Mouse (Mus musculus) forebrain, embryonic 15.5 days (tissue): ENCODE measurements around the gene Clec4g. TPM values are rescaled to one million over a fixed set of nuclear protein-coding genes. Genes with fewer than 3 reads are reported as not detected.
"Not testable (repeated sequence)": the region's sequence is repeated elsewhere in the genome, so short reads cannot be mapped to it uniquely, and the experiment has no call there.

ENCODE experiments used
- ATAC-seq: fragments of 200-750 bp; cut with Nextera tagmentation; replicated peaks from 2 replicates; pipeline ENCODE4 v1.8.0; 2017; ENCODE audit warnings: mild to moderate bottlenecking, moderate TSS enrichment, moderate library complexity
- H3K27ac ChIP-seq: fragments of 300-500 bp; sonication (generic); replicated peaks from 2 replicates; pipeline ENCODE4 v1.5.1; 2015; ENCODE audit warnings: mild to moderate bottlenecking, inconsistent platforms
- H3K27me3 ChIP-seq: fragments of 300-500 bp; sonication (generic); 2 replicates; pipeline ENCODE4 v1.6.1; 2015; ENCODE audit warnings: inconsistent platforms
- H3K36me3 ChIP-seq: fragments of 300-500 bp; sonication (generic); 2 replicates; pipeline ENCODE4 v1.6.1; 2015; ENCODE audit warnings: mild to moderate bottlenecking, inconsistent platforms
- H3K4me1 ChIP-seq: fragments of 300-500 bp; sonication (generic); 2 replicates; pipeline ENCODE4 v1.6.1; 2015; ENCODE audit warnings: inconsistent platforms
- H3K4me2 ChIP-seq: fragments of 300-500 bp; sonication (generic); replicated peaks from 2 replicates; pipeline ENCODE4 v1.6.1; 2015; ENCODE audit warnings: mild to moderate bottlenecking, inconsistent platforms
- H3K4me3 ChIP-seq: fragments of 300-500 bp; sonication (generic); 2 replicates; pipeline ENCODE4 v1.5.1; 2015; ENCODE audit warnings: mild to moderate bottlenecking, inconsistent platforms
- H3K9ac ChIP-seq: fragments of 300-500 bp; sonication (generic); replicated peaks from 2 replicates; pipeline ENCODE4 v1.6.1; 2015; ENCODE audit warnings: mild to moderate bottlenecking, inconsistent platforms
- H3K9me3 ChIP-seq: fragments of 300-500 bp; sonication (generic); 2 replicates; pipeline ENCODE4 v1.6.1; 2016; ENCODE audit warnings: inconsistent platforms
- WGBS: fragments of 180-500 bp; shearing (Covaris S2); methylation state at CpG from one replicate; pipeline ENCODE4 v1.1.7; 2015; ENCODE audit warnings: mixed read lengths; 5-methylcytosine and 5-hydroxymethylcytosine counted together
- polyA plus RNA-seq: library from polyadenylated mRNA; unstranded; fragments of >200 nt; fragmentation: Nextera tagmentation; extraction: Ambion mirVana; gene quantifications from 2 replicates; pipeline ENCODE4 v1.2.1, GENCODE M21; 2015

Clec4g gene
- not detected in 2 replicates for polyA plus RNA-seq

GRCm38 (mm10) chr8:3720551-3720950 lies at the start of gene Clec4g:
Gene Clec4g, minus strand, starts transcription at chr8:3720651.
- no peaks in the 10 kb centered on the region for H3K36me3 ChIP-seq
- no peaks in the 10 kb centered on the region for H3K9me3 ChIP-seq
- no peaks in the 10 kb centered on the region for H3K27me3 ChIP-seq
- H3K27ac ChIP-seq: no peak within 1 kb of the TSS
- no peaks in the 10 kb centered on the region for H3K4me1 ChIP-seq
- H3K9ac ChIP-seq: no peak within 1 kb of the TSS
- 68% methylated on average over 5 of the region's 5 CpGs for WGBS
- no peak for ATAC-seq
- no peak within 1 kb of the TSS for H3K4me2 ChIP-seq
- no peak within 1 kb of the TSS for H3K4me3 ChIP-seq

DNA sequence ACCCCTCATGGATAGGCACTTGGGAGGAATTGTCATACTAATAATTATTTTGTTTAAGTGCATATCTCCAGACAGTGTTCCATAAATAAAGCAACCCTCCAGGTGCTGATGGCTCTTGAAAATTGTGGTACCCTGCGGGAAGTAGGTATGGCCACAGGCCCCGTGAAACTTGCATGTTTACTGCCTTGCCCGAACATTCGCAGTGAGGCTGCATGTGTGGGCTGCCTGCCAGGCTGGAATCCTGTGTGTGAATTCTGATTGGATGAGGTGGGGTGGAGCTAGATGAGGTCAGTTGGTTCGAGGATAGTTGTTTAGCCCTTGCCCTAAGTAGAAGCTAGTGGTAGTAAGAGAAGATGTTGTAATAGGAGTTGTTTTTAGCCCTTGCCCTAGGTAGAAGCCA lies 48.2 kb upstream of the Clec4g start:
- not testable (repeated sequence) for ATAC-seq, H3K9me3 ChIP-seq
- WGBS: 80% methylated on average over 5 of the region's 5 CpGs

DNA sequence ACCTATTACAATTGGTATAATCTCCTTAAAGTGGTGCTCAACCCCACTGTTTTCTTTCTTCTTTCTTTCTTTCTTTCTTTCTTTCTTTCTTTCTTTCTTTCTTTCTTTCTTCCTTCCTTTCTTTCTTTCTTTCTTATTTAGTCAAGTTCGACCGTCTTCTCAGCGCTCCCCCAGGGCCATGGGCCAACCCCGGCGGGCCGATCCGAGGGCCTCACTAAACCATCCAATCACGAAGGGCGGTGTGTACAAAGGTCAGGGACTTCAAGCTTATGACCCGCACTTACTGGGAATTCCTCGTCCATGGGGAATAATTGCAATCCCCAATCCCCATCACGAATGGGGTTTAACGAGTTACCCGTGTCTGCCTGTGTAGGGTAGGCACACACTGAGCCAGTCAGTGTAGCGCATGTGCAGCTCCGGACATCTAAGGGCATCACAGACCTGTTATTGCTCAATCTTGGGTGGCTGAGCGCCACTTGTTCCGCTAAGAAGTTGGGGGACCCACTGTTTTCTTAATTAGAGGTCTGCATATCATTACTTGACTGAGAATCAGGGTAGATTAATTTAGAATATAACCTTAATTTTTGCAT lies 33.9 kb upstream of the Clec4g start:
- WGBS: 72% methylated on average over 18 of the region's 18 CpGs
- H3K4me1 ChIP-seq: no peaks in the 10 kb centered on the region
- H3K9me3 ChIP-seq: 0 out of 2 replicates have a peak, but pooled peaks cover 4% of the 10 kb centered on the region
- no peak overlapping the region for H3K27ac ChIP-seq
- no peak overlapping the region for H3K4me2 ChIP-seq
- no peak overlapping the region for H3K4me3 ChIP-seq
- H3K36me3 ChIP-seq: no peaks in the 10 kb centered on the region
- H3K9ac ChIP-seq: no peak overlapping the region
- ATAC-seq: peak; percentile 97
- no peaks in the 10 kb centered on the region for H3K27me3 ChIP-seq

More for the DNA sequence above, 48.2 kb upstream of the Clec4g start:
- not testable (repeated sequence) for H3K9ac ChIP-seq, H3K4me1 ChIP-seq, H3K27ac ChIP-seq, H3K36me3 ChIP-seq, H3K4me3 ChIP-seq, H3K27me3 ChIP-seq, H3K4me2 ChIP-seq

- no peaks in the 10 kb centered on the region for H3K4me1 ChIP-seq
- no peak within 1 kb of the TSS for H3K27ac ChIP-seq
- WGBS: 91% methylated on average over 4 of the region's 4 CpGs
- no peak within 1 kb of the TSS for H3K9ac ChIP-seq
- no peak for ATAC-seq
- no peak within 1 kb of the TSS for H3K4me2 ChIP-seq
- no peak within 1 kb of the TSS for H3K4me3 ChIP-seq
- 0 out of 2 replicates have a peak, but pooled peaks cover 4% of the 10 kb centered on the region for H3K9me3 ChIP-seq
- no peaks in the 10 kb centered on the region for H3K27me3 ChIP-seq
- H3K36me3 ChIP-seq: no peaks in the 10 kb centered on the region
Observed at GRCm38 (mm10) chr8:3748761-3749160, 28.3 kb upstream of the Clec4g start, which contains the start of gene Cd209a. Gene Cd209a, minus strand, starts transcription at chr8:3748984.

- no peaks in the 10 kb centered on the region for H3K27me3 ChIP-seq
- no peak overlapping the region for H3K9ac ChIP-seq
- 92% methylated on average over 2 of the region's 2 CpGs for WGBS
- no peak for ATAC-seq
- no peak overlapping the region for H3K27ac ChIP-seq
- no peak overlapping the region for H3K4me3 ChIP-seq
- no peaks in the 10 kb centered on the region for H3K4me1 ChIP-seq
- H3K36me3 ChIP-seq: no peaks in the 10 kb centered on the region
- H3K4me2 ChIP-seq: no peak overlapping the region
- H3K9me3 ChIP-seq: no peaks in the 10 kb centered on the region
Observed at GRCm38 (mm10) chr8:3736947-3737346, 16.5 kb upstream of the Clec4g start.

DNA sequence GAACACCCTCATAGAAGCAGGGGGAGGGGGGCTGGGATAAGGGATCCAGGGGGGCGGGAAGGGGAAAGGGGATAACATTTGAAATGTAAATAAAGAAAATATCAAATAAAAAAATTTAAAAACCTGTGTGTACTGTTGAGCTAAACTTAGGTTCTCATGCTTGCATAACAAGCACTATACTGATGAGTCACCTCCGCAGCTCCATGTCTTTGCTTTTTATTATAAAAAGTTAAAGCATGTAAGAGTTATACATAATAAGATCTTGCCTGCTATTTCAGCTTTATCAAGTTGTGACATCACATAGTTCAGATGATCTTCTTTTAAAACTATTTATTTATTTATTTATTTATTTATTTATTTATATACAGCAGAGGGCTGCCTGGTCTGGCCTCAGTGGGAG lies 15.1 kb upstream of the Clec4g start:
- no peaks in the 10 kb centered on the region for H3K4me1 ChIP-seq
- no peak overlapping the region for H3K4me2 ChIP-seq
- no peak for ATAC-seq
- no peak overlapping the region for H3K4me3 ChIP-seq
- H3K9me3 ChIP-seq: no peaks in the 10 kb centered on the region
- no peak overlapping the region for H3K9ac ChIP-seq
- no peaks in the 10 kb centered on the region for H3K36me3 ChIP-seq
- 82% methylated on average over 2 of the region's 2 CpGs for WGBS
- no peak overlapping the region for H3K27ac ChIP-seq
- H3K27me3 ChIP-seq: no peaks in the 10 kb centered on the region

DNA sequence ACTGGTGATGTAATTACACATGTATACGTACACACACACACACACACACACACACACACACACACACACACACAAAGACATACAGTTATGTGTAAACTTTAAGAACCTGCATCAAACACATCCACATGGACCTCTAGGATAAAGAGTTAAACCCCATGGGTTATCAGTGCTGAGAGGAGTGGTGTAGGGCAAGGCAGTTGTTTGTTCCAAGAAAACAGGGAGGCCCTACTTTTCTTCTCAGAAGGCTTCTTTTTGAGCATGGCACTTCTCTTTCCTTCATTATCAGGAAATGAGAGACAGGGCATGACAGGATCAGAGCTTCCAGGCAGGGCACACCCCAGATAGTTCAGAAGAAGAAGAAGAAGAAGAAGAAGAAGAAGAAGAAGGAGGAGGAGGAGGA lies 13.6 kb upstream of the Clec4g start:
- 59% methylated on average over 1 of the region's 1 CpGs for WGBS
- Histone ChIP-seq H3K9me3 (no peaks in the 10 kb centered on the region), H3K27ac (no peak overlapping the region), H3K4me2 (no peak overlapping the region), H3K36me3 (no peaks in the 10 kb centered on the region), H3K4me1 (no peaks in the 10 kb centered on the region), H3K4me3 (no peak overlapping the region), H3K27me3 (no peaks in the 10 kb centered on the region), H3K9ac (no peak overlapping the region)
- no peak for ATAC-seq

DNA sequence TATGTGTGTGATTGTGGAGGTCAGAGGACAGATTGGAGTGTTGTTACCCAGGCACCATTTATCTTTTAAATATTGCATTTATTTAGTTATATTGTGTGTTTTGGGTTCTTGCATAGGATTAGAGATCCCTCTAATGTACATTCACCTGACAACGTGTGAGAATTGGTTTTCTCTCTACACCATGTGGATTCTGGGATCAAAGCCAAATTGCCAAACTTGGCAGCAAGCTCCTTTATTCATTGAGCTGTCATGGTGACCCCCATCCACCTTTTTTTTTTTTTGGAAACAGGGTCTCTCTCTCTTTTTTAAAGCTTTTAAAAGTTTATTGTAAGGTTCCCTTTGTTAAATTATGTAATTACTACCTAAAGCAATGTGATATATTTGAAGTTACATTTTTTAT lies 590 bp upstream of the Clec4g start:
- Histone ChIP-seq H3K4me1 (no peaks in the 10 kb centered on the region), H3K27me3 (no peaks in the 10 kb centered on the region), H3K27ac (no peak overlapping the region), H3K4me2 (no peak overlapping the region), H3K36me3 (no peaks in the 10 kb centered on the region), H3K9ac (no peak overlapping the region), H3K9me3 (no peaks in the 10 kb centered on the region), H3K4me3 (no peak overlapping the region)
- WGBS: 19% methylated on average over 1 of the region's 1 CpGs
- no peak; the same call in 1 of the 2 replicates for ATAC-seq

DNA sequence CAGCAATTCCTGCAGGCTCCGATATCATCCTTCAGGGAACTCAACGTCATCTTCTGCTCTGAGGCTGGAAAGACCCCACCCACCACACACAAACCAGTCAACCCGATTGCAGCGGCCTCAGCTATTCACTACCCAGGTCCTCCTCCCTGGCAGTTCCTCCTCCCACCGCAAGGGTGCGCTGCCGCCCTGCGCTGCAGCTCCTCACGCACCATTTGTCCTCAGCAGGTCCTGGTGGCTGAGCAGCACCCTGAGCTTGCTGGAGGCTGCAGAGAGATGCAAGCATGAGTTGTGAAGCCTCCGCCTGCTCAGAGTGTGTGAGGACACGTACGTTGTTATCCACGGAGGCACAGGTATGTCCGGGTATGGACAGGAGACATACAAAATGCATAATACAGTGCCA lies 1.9 kb downstream of the Clec4g start:
- Histone ChIP-seq H3K27me3 (no peaks in the 10 kb centered on the region), H3K36me3 (no peaks in the 10 kb centered on the region), H3K9me3 (no peaks in the 10 kb centered on the region), H3K9ac (no peak overlapping the region), H3K27ac (no peak overlapping the region), H3K4me2 (no peak overlapping the region), H3K4me3 (no peak overlapping the region), H3K4me1 (no peaks in the 10 kb centered on the region)
- ATAC-seq: 0 out of 2 replicates have a peak, but pooled peaks have one; percentile 43
- WGBS: 17% methylated on average over 14 of the region's 14 CpGs

- Histone ChIP-seq H3K9me3 (no peaks in the 10 kb centered on the region), H3K27ac (no peak overlapping the region), H3K36me3 (no peaks in the 10 kb centered on the region), H3K4me2 (no peak overlapping the region), H3K9ac (no peak overlapping the region), H3K27me3 (no peaks in the 10 kb centered on the region), H3K4me1 (no peaks in the 10 kb centered on the region), H3K4me3 (no peak overlapping the region)
- no peak for ATAC-seq
- 80% methylated on average over 12 of the region's 12 CpGs for WGBS
Observed at GRCm38 (mm10) chr8:3717321-3717954, 3.0 kb downstream of the Clec4g start.

DNA sequence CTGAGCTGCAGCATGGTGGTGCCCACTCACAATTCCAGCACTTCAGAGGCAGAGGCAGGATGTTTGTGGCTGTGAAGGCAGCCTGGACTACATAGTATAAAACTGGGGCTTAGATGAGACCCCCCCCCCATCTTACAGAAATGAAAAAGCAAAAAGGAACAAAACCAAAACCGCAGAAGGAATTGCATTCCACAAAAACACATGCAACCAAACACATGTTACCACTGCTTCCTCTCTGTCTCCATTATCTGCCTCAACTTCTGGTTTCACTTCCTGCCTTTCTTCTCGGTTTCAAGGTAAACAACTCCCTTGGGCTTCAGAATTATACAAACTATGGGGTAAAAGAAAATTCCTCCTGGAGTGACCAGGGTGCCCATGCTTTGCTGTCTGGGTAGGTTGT lies 8.8 kb downstream of the Clec4g start:
- Histone ChIP-seq H3K27ac (no peak overlapping the region), H3K4me1 (no peaks in the 10 kb centered on the region), H3K27me3 (no peaks in the 10 kb centered on the region), H3K36me3 (no peaks in the 10 kb centered on the region), H3K4me3 (no peak overlapping the region), H3K4me2 (no peak overlapping the region), H3K9ac (no peak overlapping the region), H3K9me3 (no peaks in the 10 kb centered on the region)
- ATAC-seq: no peak
- 72% methylated on average over 2 of the region's 2 CpGs for WGBS

GRCm38 (mm10) chr8:3710312-3710711 lies 10.1 kb downstream of the Clec4g start:
- Histone ChIP-seq H3K27me3 (no peaks in the 10 kb centered on the region), H3K9me3 (no peaks in the 10 kb centered on the region), H3K9ac (no peak overlapping the region), H3K4me3 (no peak overlapping the region), H3K4me2 (no peak overlapping the region), H3K36me3 (no peaks in the 10 kb centered on the region), H3K4me1 (no peaks in the 10 kb centered on the region), H3K27ac (no peak overlapping the region)
- 84% methylated on average over 3 of the region's 3 CpGs for WGBS
- ATAC-seq: no peak

GRCm38 (mm10) chr8:3707611-3708010 lies 12.8 kb downstream of the Clec4g start:
- 78% methylated on average over 7 of the region's 7 CpGs for WGBS
- Histone ChIP-seq H3K27me3 (no peaks in the 10 kb centered on the region), H3K36me3 (no peaks in the 10 kb centered on the region), H3K9ac (no peak overlapping the region), H3K9me3 (no peaks in the 10 kb centered on the region), H3K4me3 (no peak overlapping the region), H3K4me1 (no peaks in the 10 kb centered on the region), H3K4me2 (no peak overlapping the region), H3K27ac (no peak overlapping the region)
- no peak for ATAC-seq
